9 mouse cellular contexts compared by ENCODE assay signal in genomic region chr9:63750360-63750974, GRCm38 (mm10). TPM values are rescaled to one million over a fixed set of nuclear protein-coding genes. Genes with fewer than 3 reads are reported as not detected.
DNase-seq lines count a peak whose midpoint lies in the region; ATAC-seq and TF ChIP-seq lines count a peak whose summit lies in the region.
"Had no signal": no experiment of that assay in that cellular context is flagged by ENCODE, and none has a peak within 500 bp of the region (broad histone marks: within the 10 kb centered on the region; RNA-seq: fewer than 3 reads in every experiment).

No protein-coding gene starts in this region.

- intact Hi-C loops in heart, postnatal 25 days (cut with DNase I): no loop called here
- intact Hi-C loops in left cerebral cortex, postnatal 10 days (cut with DNase I): loop anchor here (10.0 kb wide), 1 partner anchor 616 kb away; no protein-coding TSS in a partner anchor

- TF ChIP-seq POLR2A in small intestine, adult 2 months (IDR thresholded peaks at IDR 0.05; ENCODE audit: low read depth, low read length): no peak

- WGBS in heart, embryonic 14.5 days: 35% methylated on average over 10 of the region's 10 CpGs
- 22% methylated on average over 10 of the region's 10 CpGs for WGBS in hindbrain, embryonic 16.5 days
- WGBS in small intestine, adult 2 months: 38% methylated on average over 10 of the region's 10 CpGs

- H3K4me3 ChIP-seq in heart, embryonic 14.5 days (ENCODE audit: control insufficient read depth in 1 of 2, insufficient read depth in 1 of 2, low read depth in 1 of 2, low read length in 2 of 2): no peak overlapping the region
- peak overlapping the region; percentile 62 for H3K4me3 ChIP-seq in megakaryocyte, embryonic 14.5 days (replicated peaks)
- H3K4me3 ChIP-seq in hindbrain, embryonic 16.5 days (ENCODE audit: low read length): no peak overlapping the region
- H3K4me3 ChIP-seq in small intestine, adult 2 months (ENCODE audit: low read depth, low read length): no peak overlapping the region

- no peak for DNase-seq in heart, postnatal 25 days (ENCODE audit: low spot score)
- DNase-seq in left cerebral cortex, postnatal 10 days (ENCODE audit: extremely low spot score in 1 of 2, low spot score in 2 of 2): no peak

- H3K4me1 ChIP-seq in heart, embryonic 14.5 days (ENCODE audit: control insufficient read depth in 2 of 2, insufficient read depth in 2 of 2, low read length in 2 of 2): peaks cover 66 to 87% of the 10 kb centered on the region in 2 experiments
- peaks cover 95% of the 10 kb centered on the region for H3K4me1 ChIP-seq in megakaryocyte, embryonic 14.5 days
- peaks cover 45% of the 10 kb centered on the region for H3K4me1 ChIP-seq in hindbrain, embryonic 16.5 days (ENCODE audit: control insufficient read depth, insufficient read depth, low read depth, low read length)
- peaks cover 49% of the 10 kb centered on the region for H3K4me1 ChIP-seq in small intestine, adult 2 months (ENCODE audit: control insufficient read depth, insufficient read depth, insufficient read length, low read length)

- no peaks in the 10 kb centered on the region for H3K36me3 ChIP-seq in heart, embryonic 14.5 days (ENCODE audit: control insufficient read depth, insufficient read depth, low read length)
- peaks cover 61% of the 10 kb centered on the region for H3K36me3 ChIP-seq in megakaryocyte, embryonic 14.5 days (replicated peaks; ENCODE audit: low read length)
- no peaks in the 10 kb centered on the region for H3K36me3 ChIP-seq in hindbrain, embryonic 16.5 days (ENCODE audit: control insufficient read depth, insufficient read depth, low read length)
- H3K36me3 ChIP-seq in small intestine, adult 2 months (ENCODE audit: control insufficient read depth, insufficient read depth, low read length): no peaks in the 10 kb centered on the region

- no peaks in the 10 kb centered on the region for H3K9me3 ChIP-seq in heart, embryonic 14.5 days (ENCODE audit: control insufficient read depth, low read length)
- no peaks in the 10 kb centered on the region for H3K9me3 ChIP-seq in megakaryocyte, embryonic 14.5 days
- H3K9me3 ChIP-seq in hindbrain, embryonic 16.5 days (ENCODE audit: control insufficient read depth, low read length): no peaks in the 10 kb centered on the region

- H3K27ac ChIP-seq in heart, embryonic 14.5 days (replicated peaks in 1 of 2; ENCODE audit: control insufficient read depth in 1 of 2, insufficient read depth in 1 of 2, low read depth in 2 of 2, low read length in 2 of 2): peak overlapping the region; percentile 26 to 38
- H3K27ac ChIP-seq in hindbrain, embryonic 16.5 days (ENCODE audit: low read depth, low read length): peak overlapping the region; percentile 11; the same call in 1 of the 2 replicates
- H3K27ac ChIP-seq in small intestine, adult 2 months (ENCODE audit: insufficient read depth, low read depth, low read length): 0 out of 2 replicates have a peak overlapping the region, but pooled peaks have one; percentile 0

- no peak for ATAC-seq in heart, embryonic 14.5 days (ENCODE audit: insufficient number of reproducible peaks, insufficient read depth, low FRiP score, low read depth)
- ATAC-seq in megakaryocyte, adult 5-6 weeks (ENCODE audit: poor library complexity, severe bottlenecking): no peak
- no peak for ATAC-seq in hindbrain, embryonic 16.5 days
- ATAC-seq in erythroblast, adult 5-6 weeks (replicated peaks; ENCODE audit: low FRiP score, poor library complexity, severe bottlenecking): no peak
- ATAC-seq: inflammation-experienced regulatory T-cells, adult 6 months had no signal

- peak overlapping the region; percentile 59 for H3K9ac ChIP-seq in heart, embryonic 14.5 days (ENCODE audit: low read length)
- H3K9ac ChIP-seq in hindbrain, embryonic 16.5 days (ENCODE audit: low read depth, low read length): no peak overlapping the region

- TF ChIP-seq CTCF in small intestine, adult 2 months (IDR thresholded peaks at IDR 0.05; ENCODE audit: extremely low read depth, insufficient read length, insufficient replicate concordance, low read depth, low read length): no peak

- H3K27me3 ChIP-seq in heart, embryonic 14.5 days (ENCODE audit: control insufficient read depth, insufficient read depth, low read length): no peaks in the 10 kb centered on the region
- H3K27me3 ChIP-seq in megakaryocyte, embryonic 14.5 days (replicated peaks): no peaks in the 10 kb centered on the region
- no peaks in the 10 kb centered on the region for H3K27me3 ChIP-seq in hindbrain, embryonic 16.5 days (replicated peaks; ENCODE audit: control insufficient read depth, insufficient read depth, low read length)
- no peaks in the 10 kb centered on the region for H3K27me3 ChIP-seq in small intestine, adult 2 months (ENCODE audit: control insufficient read depth, insufficient read depth, low read length)

- H3K4me2 ChIP-seq in heart, embryonic 14.5 days (ENCODE audit: low read length): peak overlapping the region; percentile 39
- no peak overlapping the region for H3K4me2 ChIP-seq in hindbrain, embryonic 16.5 days (ENCODE audit: low read length)

RNA-seq across cellular contexts. Expression of gene Smad3, which starts 7.3 kb away (rescaled TPM):
- polyA plus RNA-seq in heart, embryonic 14.5 days (2014; fragmentation: Nextera tagmentation; extraction: Ambion mirVana): 7.6 and 10.4 TPM in 2 replicates
- 10 to 100 TPM; 14.0 to 14.5 TPM for total RNA-seq in heart, postnatal 25 days (2021)
- 2.8 and 5.9 TPM in 2 replicates for polyA plus RNA-seq in megakaryocyte, embryonic 14.5 days (2012; ENCODE audit: insufficient read depth, low replicate concordance)
- 9.1 and 15.0 TPM in 2 replicates for total RNA-seq in megakaryocyte, adult 5-6 weeks (2015)
- 9.7 and 12.7 TPM in 2 replicates for total RNA-seq in megakaryocyte, adult 5-6 weeks (2017)
- polyA plus RNA-seq in hindbrain, embryonic 16.5 days (2015; fragmentation: Nextera tagmentation; extraction: Ambion mirVana): 7.7 and 9.3 TPM in 2 replicates
- polyA plus RNA-seq in small intestine, adult 2 months (2012; rRNA removed): 13.9 and 21.6 TPM in 2 replicates
- 3.5 and 14.6 TPM in 2 replicates for total RNA-seq in erythroblast, adult 5-6 weeks (2015; ENCODE audit: low replicate concordance)
- 2.7 and 2.8 TPM in 2 replicates for total RNA-seq in erythroblast, adult 5-6 weeks (2017; ENCODE audit: low replicate concordance)
- 10 to 100 TPM; 15.4 to 15.6 TPM for total RNA-seq in left cerebral cortex, postnatal 10 days (2021)
